Mouse (Mus musculus): ENCODE results near the gene Rps7. TPM values are rescaled to one million over a fixed set of nuclear protein-coding genes. Genes with fewer than 3 reads are reported as not detected.

The Rps7 gene
- total RNA-seq (2021): 100 to 1,000 TPM; 298 to 350 TPM
- long read RNA-seq, experiment 1, transcript Rps7-201 (7 exons, 954 nt): major isoform, 167 of 170 reads
- long read RNA-seq, experiment 1, partial matches to known transcripts: 0 of 170 reads
- long read RNA-seq, experiment 1, other reads (novel, unspliced or antisense): 2 of 170 reads
- long read RNA-seq, experiment 2, transcript Rps7-201 (7 exons, 954 nt): major isoform, 123 of 126 reads
- long read RNA-seq, experiment 2, partial matches to known transcripts: 1 of 126 reads
- long read RNA-seq, experiment 2, other reads (novel, unspliced or antisense): 0 of 126 reads

DNA sequence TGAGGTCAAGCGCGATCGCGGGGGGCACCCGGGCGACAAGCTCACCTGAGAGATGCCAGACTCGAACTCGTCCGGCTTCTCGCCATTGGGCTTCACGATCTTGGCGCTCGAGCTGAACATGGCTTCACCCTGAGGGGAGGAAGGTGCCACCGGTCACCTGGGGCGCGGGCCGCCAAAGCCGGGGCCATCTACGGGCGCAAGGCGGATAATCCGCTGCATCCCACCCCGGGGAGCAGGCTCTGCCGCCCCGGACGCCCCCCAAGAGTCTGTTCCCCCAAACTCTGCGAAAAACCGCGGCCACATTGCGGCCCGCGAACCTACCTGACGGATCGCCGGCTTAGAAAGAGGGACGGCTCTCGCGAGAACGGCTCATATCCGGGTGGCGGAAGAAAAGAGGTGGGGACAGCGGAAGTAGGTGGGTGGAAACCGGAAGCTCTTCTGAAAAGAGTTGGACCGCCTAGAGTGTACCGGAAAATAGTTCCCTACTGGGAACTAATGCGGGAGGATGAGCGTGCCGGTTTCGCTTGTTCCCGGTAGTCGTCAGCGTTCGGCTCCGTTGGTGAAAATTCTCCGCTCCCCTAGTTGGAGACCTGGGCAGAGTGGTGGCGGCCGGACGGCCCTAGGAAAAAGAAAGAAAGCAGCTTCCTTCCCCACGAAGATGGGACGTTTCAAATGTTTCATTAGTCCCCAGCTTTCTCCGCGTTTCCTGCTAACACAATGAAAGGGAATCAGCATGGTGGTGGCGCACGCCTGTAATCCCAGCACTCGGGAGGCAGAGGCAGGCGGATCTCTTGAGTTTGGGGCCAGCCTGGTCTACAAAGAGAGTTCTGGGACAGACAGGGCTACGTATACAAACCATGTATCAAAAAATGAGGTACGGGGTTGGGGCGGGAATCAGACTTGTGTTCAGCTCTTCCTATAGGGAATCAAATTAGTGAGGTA lies at the start of gene Rps7:
Gene Rps7, minus strand, starts transcription at position 419 of the 942 bp plus-strand sequence.
- peak; percentile 91 to 94 for DNase-seq
- intact Hi-C loops (cut with DNase I): no loop called here

DNA sequence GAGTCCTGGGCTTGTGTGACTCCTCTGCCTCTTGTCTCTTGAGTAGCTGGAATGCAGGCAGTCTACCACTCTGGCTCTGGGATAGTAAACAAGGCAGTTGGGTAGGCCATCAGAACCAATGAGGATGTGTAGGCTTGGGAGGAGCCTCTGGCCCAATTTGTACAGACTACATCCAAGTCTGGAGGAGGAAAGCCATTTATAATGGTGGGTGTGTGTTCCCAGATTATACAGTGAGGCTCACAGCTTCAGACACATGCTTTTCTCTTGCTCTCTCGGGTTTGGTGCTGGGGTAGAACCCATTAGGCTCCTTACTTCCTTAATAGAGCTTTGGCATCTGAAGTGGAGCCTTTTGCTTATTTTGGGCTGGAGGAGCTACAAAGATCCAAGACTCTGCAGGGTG lies 48.9 kb upstream of the Rps7 start:
- no peak for DNase-seq
- intact Hi-C loops (cut with DNase I): no loop called here

DNA sequence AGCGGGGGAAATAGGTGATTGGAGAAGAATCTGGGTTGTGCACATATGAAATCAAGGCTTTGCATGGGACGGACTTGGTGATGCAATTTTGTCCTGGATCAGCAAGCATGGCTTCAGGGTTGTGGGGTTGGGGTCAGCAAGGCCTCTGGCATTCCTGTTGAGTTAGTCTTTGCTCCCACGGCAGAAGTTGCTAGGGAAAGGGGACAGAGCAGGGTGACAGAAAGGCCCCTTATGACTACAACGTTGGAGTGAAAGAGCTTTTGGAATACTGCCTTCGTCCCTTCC lies 40.1 kb upstream of the Rps7 start:
- DNase-seq: no peak
- intact Hi-C loops (cut with DNase I): no loop called here

DNA sequence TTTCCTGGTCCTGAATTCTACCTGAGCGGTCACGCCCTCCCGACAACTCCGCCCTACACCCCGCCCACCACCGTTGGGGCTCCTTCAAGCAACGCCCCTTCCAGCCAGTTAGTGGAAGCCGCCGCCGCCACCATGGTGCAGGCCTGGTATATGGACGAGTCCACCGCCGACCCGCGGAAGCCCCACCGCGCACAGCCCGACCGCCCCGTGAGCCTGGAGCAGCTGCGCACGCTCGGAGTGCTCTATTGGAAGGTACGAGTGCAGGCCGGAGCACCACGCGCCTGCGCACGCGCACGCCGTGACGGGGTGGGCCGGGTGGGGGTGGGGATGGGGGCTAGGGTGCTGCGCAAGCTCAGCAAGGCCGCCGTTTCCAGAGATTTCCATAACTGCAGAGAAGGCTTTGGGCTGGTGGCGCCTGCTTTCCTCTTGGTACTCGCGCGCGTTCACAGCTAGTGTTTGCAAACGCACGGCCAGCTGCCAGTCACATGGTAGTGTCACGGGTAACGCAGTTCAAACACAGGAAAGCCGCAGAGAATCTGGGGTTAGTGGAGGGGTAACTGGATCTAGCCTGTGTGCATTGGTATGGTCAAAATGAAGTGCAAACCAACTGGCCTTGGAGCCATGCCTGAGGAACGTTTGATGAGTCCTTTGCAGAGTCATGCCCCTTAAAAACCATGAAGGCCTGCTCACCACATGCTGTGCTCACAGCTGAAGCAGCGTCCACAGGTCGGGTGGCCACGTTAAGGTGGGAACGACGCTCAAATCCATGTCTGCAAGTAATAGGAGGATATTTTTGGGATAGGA lies 39.6 kb upstream of the Rps7 start, which contains the start of gene Adi1:
Gene Adi1, plus strand, starts transcription at position 111 of the 804 bp plus-strand sequence.
- peak; percentile 80 for DNase-seq
- intact Hi-C loops (cut with DNase I): no loop called here

DNA sequence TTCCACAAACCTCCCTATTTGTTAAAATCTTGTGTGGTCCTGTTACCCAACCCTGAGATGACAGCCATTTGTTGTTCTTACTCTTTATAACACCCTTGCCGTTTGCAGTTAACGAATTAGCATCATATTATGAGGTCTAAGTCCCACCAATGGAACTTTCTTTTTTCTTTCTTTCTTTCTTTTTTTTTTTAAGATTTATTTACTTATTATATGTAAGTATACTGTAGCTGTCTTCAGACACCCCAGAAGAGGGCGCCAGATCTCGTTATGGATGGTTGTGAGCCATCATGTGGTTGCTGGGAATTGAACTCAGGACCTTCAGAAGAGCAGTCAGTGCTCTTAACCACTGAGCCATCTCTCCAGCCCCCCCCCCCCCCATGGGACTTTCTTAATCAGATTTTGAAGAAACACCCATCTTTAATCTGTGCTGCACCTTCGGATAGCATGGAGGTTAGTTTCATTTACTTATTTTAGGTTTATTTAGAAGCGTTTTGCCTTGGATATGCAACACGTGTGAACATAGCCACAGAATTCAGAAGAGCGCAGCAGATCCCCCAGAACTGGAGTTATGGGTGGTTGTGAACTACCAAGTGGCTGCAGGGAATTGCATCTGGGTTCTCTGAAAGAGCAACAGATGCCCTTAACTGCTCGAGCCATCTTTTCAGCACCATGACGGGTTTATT lies 38.4 kb upstream of the Rps7 start:
- no peak for DNase-seq
- intact Hi-C loops (cut with DNase I): no loop called here

DNA sequence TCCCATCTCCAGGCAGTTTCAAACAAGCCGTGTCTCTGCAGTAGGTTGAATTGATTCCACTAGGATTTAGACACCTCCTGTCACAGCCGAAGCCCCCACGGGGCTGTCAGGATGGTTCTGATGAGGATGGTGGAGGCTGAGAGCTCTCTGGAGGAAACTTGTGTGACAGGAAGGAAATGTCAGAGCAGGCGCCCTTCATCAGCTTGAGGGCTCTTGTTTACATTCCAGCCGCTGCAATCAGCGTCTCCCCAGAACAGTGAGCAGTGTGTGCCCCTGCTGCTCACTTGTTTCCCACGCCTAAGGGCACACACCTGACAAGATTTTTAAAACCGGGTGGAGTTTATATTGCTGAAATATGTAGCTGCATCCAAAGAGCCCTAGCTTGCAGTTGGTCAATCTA lies 31.5 kb upstream of the Rps7 start:
- no peak for DNase-seq
- intact Hi-C loops (cut with DNase I): no loop called here

DNA sequence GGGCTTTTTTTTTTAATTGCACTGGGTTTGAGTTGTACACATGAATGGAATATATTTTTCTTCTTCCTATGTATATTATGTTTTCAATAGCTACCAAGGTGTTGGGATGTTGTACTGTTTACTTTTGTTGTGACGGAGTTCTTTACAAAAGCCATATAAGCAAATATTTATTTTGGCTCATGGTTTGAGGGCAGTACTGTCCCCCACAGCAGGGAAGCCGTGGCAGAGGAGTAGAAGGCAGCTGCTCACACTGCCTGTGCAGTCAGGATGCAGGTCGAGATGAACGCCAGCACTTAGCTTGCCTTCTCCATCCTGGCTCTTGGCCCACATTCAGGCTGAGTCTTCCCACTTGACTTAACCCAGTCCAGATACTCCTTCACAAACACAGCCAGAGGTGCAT lies 31.0 kb upstream of the Rps7 start:
- DNase-seq: no peak
- intact Hi-C loops (cut with DNase I): no loop called here

DNA sequence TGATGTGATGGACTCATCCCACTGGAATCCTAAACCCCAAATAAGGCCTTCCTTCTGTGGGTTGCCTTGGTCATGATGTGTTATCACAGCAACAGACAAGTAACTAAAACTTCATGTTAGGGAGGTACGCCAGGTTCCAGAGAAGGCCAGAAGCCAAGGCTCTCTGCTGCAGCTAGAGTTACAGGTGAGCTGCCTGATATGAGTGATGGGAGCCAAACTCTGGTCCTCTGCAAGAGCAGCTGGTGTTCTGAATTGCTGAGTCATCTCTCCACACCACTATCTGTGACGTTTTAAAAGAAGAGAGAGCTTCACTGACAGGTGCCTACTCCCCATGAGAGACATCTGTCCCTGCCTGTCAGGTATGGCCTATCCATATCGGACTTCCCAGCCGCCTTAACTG lies 26.9 kb upstream of the Rps7 start:
- DNase-seq: no peak
- intact Hi-C loops (cut with DNase I): no loop called here

DNA sequence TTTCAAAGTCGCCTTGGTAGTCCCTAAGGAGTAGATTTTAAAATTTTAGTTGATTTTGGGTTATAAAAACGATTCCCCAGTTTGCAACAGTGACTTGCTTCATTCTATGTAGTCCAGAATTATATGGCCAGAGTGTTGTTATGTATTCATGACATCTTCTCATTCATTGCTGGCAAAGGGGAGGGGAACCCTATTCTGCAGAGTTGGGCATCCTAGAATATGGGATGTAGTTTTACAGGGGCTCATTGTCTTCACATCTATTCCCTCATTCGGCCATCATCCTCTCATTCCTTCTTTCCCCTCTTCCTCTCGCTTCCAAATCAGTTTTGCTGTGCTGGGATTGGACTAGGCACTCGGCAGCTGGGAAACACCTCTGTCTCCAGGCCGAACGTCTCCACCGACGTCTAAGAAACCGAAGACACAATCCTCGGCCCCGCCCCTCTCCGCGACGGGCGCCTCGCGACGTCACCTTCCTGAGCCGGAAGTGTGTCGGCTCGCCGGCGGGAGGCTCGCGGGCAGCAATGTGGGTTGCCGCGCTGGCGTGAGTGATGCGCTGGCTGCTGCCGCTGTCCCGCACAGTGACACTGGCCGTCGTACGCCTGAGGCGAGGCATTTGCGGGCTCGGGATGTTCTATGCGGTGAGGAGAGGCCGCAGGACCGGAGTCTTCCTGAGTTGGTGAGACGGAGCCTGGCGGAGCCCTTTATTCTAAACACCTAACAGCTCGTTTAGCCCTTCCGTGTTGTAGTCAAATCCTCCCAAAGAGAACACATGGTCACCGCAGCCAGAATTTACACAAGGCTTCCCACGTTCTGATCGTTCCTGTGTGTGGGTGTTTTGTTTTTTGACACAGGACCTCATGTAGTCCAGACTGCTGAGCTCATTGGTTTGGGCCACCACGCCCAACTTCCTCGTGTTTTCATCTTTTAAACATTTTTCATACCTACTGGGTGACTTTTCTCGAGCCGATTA lies 13.7 kb upstream of the Rps7 start, which contains the start of gene Rnaseh1:
Gene Rnaseh1, plus strand, starts transcription at position 462 of the 970 bp plus-strand sequence.
- DNase-seq: peak; percentile 89 to 94
- intact Hi-C loops (cut with DNase I): loop anchor here (5.0 kb wide), 1 partner anchor 103 kb away; the partner anchor contains the start of genes Eipr1 and Trappc12

DNA sequence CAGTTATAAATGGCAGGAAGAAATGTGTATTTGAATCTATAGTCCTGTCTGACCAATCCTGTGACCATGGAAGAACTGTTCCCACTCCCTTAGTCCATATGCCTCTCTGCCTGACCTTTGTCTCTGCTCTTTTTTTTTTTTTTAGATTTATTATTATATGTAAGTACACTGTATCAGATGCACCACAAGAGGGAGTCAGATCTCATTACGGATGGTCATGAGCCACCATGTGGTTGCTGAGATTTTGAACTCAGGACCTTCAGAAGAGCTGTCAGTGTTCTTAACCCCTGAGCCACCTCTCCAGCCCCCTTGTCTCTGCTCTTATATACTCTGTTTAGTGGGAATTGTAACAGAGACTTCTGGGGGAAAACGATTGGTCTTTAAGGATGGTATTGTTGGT lies 3.0 kb upstream of the Rps7 start:
- DNase-seq: no peak
- intact Hi-C loops (cut with DNase I): no loop called here

DNA sequence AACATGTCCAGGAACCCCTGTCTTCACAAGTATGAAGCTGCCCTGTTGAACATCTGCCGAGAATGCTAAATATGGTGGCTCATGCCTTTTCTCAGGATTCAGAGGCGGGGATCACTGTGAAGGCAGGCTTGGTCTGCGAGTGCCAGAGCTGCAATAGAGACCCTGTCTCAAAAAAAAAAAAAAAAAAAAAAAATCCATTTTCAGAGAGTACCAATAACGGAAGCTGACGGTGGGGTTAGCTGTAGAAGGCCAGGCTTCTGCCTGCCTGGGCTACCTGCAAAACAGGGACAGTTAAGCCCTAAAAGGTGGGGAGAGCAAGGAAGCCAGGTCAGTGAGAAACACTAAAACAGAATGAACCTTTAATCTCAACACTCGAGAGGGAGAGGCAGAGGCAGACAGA lies 790 bp upstream of the Rps7 start:
- no peak for DNase-seq
- intact Hi-C loops (cut with DNase I): no loop called here

DNA sequence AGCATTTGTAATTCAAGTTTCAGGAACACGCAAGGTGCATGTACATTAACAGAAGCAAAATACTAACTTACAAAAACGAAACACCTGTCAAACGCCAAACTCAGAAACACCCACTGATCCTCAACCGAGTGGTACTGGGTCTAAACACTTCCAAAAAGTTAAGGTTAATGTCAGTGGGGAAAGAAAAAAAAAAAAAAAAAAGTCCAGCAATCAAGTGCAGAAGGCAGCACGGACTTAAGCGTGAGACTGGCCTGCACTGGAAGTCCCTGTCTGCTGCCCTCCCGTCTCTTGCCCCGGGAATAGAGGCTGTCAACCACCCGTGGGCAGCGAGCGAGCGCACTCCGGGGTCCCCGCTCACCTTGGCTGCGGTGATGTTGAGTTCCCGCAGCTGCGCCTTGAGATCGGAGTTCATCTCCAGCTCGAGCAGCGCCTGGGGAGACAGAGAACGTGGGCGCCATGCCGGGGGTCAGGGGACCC lies 657 bp downstream of the Rps7 start:
- no peak for DNase-seq
- intact Hi-C loops (cut with DNase I): no loop called here

DNA sequence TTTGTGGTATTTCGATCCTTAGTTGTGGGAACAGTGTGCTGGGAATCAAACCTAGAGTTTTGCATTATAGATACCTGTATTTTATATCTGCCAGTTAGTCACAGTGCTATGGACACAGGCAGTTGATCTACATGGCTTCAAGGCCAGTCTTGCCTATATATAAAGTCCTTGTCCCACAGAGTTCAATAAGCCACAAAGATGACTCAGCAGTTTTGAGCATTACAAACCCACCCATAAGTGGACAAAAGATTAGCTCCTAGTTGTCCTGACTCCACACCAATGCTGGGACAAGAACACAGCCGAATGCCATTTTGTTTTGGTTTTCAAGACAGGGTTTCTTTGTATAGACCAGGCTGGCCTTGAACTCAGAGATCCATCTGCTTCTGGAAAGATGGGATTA lies 7.3 kb downstream of the Rps7 start:
- no peak for DNase-seq
- intact Hi-C loops (cut with DNase I): no loop called here

DNA sequence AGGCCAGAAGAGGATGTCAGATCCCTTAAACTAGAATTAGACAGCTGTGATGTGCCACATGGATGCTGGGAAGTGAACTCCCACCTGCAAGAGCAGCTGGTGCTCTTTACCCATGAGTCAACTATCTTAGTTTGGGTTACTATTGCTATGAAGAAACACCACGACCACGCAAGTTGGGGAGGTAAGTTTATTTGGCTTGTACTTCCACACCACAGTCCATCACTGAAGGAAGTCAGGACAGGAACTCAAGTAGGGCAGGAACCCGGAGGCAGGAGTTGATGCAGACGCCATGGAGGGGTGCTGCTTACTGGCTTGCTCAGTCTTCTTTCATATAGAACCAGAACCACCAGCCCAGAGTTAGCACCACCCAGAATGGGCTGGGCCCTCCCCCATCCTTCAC lies 8.7 kb downstream of the Rps7 start:
- intact Hi-C loops (cut with DNase I): no loop called here
- no peak for DNase-seq

DNA sequence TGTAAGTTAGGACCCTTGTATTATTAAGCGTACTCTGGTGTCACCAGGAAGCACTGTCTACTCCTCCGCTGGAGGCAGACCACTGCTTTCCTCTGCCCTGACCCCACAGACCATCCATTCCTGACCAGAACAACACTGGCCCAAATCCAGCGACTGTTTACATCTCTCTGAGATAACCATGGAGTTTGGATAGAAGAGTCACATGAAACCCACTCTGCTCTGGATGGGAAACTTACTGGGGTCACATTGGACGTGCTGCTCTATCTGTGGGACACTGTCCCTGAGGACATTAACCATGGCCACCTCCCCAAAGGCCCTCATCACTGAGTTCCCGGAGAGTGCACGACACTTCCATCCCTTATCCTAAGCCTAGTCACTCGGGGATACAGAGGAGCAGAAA lies 10.3 kb downstream of the Rps7 start:
- intact Hi-C loops (cut with DNase I): no loop called here
- no peak for DNase-seq

DNA sequence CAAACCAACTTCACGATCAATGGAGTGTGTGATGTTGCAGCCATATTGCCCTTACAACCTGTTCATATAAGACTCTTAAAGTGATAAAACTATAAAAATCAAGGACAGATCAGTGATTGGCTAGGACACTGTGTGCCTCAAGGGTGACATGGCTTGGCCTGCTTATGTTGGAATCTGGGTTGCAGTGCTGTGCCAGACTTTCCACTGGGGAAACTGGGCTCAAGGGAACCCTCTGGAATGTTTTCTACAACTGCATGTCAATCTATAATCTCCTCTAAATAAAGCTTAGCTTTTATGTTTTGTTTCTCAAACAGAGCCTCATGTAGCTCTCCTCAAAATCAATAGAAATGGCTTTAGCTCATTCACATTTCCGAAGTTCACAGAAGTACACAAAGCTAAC lies 11.5 kb downstream of the Rps7 start:
- DNase-seq: no peak
- intact Hi-C loops (cut with DNase I): no loop called here

DNA sequence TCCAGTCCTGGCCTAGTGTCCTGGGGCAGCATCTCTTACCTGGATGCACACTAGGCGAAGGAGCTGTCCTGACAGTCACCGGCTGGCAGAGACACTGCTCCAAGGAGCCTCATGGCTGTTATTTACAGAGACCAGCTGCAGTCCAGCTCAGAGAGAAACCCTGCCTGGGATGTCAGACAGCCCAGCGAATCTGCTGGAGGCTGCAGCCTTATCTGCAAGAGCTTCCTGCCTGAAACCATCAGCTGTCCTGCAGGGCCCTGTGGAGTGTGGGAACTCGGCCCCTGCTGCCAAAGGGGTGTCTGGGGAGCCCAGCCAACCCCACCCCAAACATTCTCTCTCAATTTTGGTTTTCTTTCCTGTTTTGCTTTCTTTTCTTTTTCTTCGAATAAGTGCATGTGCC lies 12.6 kb downstream of the Rps7 start, which contains the start of gene Colec11:
Gene Colec11, minus strand, starts transcription at position 183 of the 400 bp plus-strand sequence.
- intact Hi-C loops (cut with DNase I): no loop called here
- DNase-seq: peak; percentile 49 to 52

DNA sequence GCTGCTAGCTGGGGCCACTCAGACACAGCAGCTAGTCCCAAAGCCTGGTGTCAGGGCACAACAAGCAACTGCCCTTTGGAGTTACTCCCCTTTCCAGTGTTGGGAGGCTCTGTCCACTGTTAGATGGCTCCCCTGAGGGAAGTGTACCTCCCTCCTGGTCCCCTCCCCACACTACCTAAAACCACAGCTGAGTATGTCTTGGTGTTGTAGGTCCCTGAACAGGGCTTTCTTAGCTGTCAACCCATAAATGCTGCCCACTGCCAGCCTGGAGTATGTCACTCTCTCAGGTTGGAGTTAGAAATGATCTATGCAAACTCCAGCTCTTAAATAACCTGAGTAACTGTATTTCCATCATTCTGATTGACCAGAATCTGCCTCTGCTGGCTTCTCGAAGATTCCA lies 13.1 kb downstream of the Rps7 start:
- intact Hi-C loops (cut with DNase I): no loop called here
- no peak for DNase-seq

DNA sequence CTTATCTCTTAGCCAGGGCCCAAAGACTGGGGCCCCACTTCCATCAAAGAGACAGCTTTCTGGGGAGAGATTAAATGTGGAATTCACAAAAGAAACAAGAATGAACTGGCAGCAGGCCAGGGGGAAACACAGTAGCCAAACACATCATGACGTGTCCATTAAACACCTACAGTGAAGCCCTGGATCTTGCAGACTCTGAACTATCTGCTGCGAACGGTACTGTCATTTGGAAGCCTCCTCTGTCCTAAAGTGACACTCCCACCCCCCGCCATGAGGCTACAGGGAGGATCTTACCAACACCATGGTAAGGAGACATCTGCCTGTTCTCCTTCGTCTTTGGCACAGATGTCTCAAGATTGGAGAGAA lies 13.6 kb downstream of the Rps7 start:
- no peak for DNase-seq
- intact Hi-C loops (cut with DNase I): no loop called here
